Mouse (Mus musculus): ENCODE measurements at regions not wholly inside any gene's neighbourhood (a gene's known extent, or its start where the extent isn't known, plus 50 kb on each side); places are given as distances from the start of the nearest gene placed in this dataset.

- ATAC-seq (replicated peaks; ENCODE audit: low read depth, poor library complexity, severe bottlenecking): no peak
These were observed 264.8 kb downstream of the Agtpbp1 start for GRCm38 (mm10) chr13:59320261-59320660.

GRCm38 (mm10) chr13:59317458-59318005 is 267.5 kb downstream of the Agtpbp1 start:
- no peak for ATAC-seq (replicated peaks; ENCODE audit: low read depth, poor library complexity, severe bottlenecking)

DNA sequence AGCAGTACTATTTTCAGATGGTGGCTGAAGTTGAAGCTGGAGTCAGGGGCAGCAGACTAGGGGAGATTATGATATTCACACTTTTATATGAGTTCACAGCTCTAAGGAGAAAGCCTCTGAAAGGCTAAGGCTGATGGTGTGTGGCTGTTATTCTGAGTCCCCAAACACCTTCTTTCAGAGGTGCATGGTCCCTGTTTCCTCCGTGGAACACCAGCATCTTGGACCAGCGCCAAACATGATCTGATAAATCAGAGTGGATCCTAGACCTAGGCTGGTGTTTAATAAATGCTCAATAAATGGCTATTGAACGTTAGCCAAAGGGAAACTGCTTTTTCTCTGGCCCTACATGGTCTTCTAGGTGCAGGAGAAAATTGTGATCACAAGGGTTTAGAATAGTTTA is 269.2 kb downstream of the Agtpbp1 start:
- no peak for ATAC-seq (replicated peaks; ENCODE audit: low read depth, poor library complexity, severe bottlenecking)

- no peak for ATAC-seq (replicated peaks; ENCODE audit: low read depth, poor library complexity, severe bottlenecking)
These were observed 270.6 kb downstream of the Agtpbp1 start for GRCm38 (mm10) chr13:59314419-59314818.

GRCm38 (mm10) chr13:59313725-59314330 is 271.2 kb downstream of the Agtpbp1 start:
- no peak for ATAC-seq (replicated peaks; ENCODE audit: low read depth, poor library complexity, severe bottlenecking)

DNA sequence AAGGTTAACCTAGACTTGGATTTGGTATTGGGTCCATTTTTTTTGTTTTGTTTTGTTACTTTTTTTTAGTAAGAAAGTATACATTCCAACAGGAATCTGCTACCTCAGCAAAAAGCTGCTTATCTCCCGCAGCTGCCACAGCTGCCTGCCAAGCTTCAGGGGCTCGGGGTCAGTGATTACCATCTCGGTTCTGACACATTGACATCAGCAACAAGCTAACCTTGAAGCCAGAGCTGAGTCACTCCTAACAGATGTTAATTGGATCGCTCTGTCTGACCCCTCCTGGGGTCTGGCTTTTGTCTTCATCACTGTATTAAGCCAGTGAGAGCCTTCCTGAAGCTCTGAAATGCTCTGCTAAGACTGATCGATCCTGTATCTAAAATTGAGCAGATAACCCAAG is 292.1 kb downstream of the Agtpbp1 start:
- ATAC-seq (replicated peaks; ENCODE audit: low read depth, poor library complexity, severe bottlenecking): no peak

GRCm38 (mm10) chr13:59289127-59289526 is 295.9 kb downstream of the Agtpbp1 start:
- ATAC-seq (replicated peaks; ENCODE audit: low read depth, poor library complexity, severe bottlenecking): no peak

GRCm38 (mm10) chr13:59281199-59281598 is 303.8 kb downstream of the Agtpbp1 start:
- ATAC-seq (replicated peaks; ENCODE audit: low read depth, poor library complexity, severe bottlenecking): no peak

GRCm38 (mm10) chr13:59279136-59279535 is 305.9 kb downstream of the Agtpbp1 start:
- no peak for ATAC-seq (replicated peaks; ENCODE audit: low read depth, poor library complexity, severe bottlenecking)

DNA sequence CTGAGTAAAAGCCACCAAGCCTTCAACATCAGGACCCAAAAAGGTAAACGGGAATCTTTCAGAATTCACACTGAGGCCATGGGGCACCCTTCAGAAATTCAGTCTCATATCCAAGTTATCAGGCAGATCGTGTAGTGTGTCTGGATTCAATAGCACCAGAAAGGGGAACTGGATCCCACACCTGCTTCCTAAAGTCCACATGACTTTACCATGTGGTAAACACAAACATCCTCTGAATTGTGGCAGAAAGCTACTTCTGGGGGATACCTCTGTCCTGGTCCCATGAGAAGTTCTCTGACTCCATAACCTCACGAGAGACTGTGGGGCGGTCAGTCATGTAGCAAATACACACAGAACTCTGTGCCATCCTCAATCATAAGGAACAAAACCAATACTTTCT is 313.4 kb downstream of the Agtpbp1 start:
- ATAC-seq (replicated peaks; ENCODE audit: low read depth, poor library complexity, severe bottlenecking): 0 out of 2 replicates have a peak, but pooled peaks have one; percentile 15

- ATAC-seq (replicated peaks; ENCODE audit: low read depth, poor library complexity, severe bottlenecking): no peak
These were observed 318.2 kb downstream of the Agtpbp1 start for GRCm38 (mm10) chr13:59266854-59267253.

DNA sequence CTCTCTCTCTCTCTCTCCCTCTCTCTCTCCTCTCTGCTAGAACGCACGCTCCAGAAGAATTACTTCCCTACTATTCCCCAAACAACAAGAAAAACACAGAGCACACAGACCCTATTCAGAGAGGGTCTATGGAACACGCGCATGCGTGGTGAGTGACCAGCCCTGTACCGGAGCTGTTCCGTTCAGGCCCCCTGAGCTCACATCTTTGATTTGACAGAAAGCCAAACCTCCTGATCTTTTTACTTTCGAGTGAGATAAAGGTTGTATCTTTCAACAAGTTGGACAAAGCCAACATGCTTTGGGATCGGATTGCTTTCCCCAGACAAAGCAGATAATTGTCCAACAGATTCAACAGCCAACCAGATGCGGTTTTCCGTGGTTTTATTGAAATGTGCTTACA is 320.9 kb downstream of the Agtpbp1 start:
- no peak for ATAC-seq (replicated peaks; ENCODE audit: low read depth, poor library complexity, severe bottlenecking)

GRCm38 (mm10) chr13:59261924-59262323 is 323.1 kb downstream of the Agtpbp1 start:
- ATAC-seq (replicated peaks; ENCODE audit: low read depth, poor library complexity, severe bottlenecking): no peak

DNA sequence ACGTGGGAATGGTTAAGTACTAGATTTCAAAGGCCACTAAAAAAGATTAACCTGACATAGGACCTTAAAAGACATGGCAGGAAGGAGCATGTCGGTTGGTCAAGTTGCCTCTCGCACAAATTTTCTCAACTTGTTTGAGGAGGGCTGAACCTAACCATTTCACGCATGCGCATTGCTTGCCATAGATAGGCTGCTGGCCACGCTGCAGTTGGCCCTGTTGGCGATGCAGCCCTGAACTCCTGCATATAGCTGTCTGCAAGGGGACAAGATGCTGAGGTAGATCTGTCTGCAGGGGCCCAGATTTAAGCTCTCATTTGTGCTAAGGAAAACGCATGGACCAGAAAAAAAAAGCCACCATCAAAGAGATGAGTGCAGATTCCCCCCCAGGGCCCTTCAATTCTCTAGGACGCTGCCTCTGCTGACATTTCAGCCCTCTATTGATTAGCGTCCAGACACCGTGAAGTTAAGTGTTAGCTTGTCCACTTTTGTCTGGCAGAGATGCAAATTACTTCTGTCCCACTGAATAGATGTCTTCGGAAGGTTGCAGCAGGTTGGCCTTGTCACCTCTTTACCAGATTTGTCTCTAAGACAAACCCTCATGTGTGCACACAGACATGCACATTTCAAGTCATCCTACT is 329.1 kb downstream of the Agtpbp1 start:
- ATAC-seq (replicated peaks; ENCODE audit: low read depth, poor library complexity, severe bottlenecking): no peak

DNA sequence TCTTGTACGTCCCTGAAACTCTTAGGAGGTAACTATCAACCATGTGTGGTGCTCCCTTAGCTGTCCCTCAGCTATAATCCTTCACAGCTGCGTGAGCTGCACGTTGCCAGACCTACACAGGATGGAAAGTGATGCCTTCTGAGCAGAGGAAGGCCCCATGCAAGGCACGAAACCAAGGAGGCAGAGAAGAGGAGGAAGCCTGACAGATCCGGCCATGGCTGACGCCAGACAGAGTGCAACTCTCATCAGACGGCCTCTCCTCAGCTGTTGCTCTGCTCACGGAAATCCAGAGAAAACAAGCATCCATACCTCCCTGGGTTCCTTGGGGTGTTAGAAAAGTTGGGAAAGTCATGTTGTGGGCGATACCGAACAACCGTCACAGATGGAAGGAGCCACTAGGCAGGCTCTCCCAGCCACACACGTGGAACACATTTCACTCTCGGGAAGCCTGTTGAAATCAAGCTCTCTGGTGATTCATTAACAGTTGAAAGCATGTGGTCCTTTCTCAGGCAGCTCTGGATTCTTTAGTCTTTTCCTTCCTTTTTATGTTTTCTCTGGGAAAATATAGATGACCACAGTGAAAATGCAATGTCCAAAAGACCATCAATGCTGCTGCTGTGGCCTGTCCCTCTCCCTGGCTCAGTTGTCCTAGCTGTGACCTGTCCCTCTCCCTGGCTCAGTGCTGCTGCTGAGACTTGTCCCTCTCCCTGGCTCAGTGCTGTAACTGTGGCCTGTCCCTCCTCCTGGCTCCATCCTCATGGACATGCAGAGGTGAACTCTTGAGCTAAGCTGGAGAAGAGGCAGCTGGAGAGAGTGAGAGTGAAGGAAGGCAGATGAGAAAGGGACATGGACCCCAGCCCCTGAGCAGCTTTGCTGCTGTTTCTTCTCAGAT is 331.1 kb downstream of the Agtpbp1 start:
- ATAC-seq (replicated peaks; ENCODE audit: low read depth, poor library complexity, severe bottlenecking): no peak

DNA sequence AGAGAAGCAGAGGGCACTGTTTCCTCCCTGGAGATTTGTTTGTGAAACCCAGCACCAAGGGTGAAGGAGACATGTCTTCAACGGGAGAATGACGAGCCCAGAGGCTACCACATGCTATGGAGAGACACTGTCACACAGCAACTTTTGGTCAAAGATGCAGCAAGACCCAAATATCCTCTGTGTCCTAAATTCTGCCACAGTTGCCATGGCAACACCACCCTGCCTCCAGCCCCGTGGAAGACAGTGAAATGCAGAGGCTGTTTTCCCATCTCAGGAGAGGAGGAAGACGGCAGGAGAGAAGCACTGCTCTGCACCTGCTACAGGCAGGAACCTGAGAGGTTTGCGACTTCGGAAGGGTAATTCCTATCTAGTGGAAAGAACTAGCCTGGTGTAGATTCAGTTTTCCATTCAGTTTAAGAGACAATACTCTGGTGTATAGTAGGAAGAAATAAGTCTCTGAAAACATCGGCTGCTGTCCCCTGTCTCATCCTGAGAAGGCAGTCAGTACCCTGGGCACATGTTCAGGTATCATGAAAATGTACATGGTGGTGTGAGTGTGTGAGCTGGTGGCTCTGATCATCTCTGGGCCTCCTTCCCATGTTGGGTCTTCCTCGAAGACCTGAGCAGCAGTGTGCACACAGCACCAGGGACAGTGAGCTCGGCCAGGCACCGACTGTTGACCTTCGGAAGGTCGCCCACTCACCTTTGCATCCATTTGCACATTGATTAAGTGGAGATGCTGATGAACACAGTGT is 333.6 kb downstream of the Agtpbp1 start:
- ATAC-seq (replicated peaks; ENCODE audit: low read depth, poor library complexity, severe bottlenecking): no peak

- ATAC-seq (replicated peaks; ENCODE audit: low read depth, poor library complexity, severe bottlenecking): no peak
These were observed 336.6 kb downstream of the Agtpbp1 start for GRCm38 (mm10) chr13:59248411-59248810.

- no peak for ATAC-seq (replicated peaks; ENCODE audit: low read depth, poor library complexity, severe bottlenecking)
These were observed 338.0 kb downstream of the Agtpbp1 start for GRCm38 (mm10) chr13:59246984-59247537.

GRCm38 (mm10) chr13:59246070-59246469 is 339.0 kb downstream of the Agtpbp1 start:
- peak; percentile 23 for ATAC-seq (replicated peaks; ENCODE audit: low read depth, poor library complexity, severe bottlenecking)

- ATAC-seq (replicated peaks; ENCODE audit: low read depth, poor library complexity, severe bottlenecking): peak; percentile 55
These were observed 340.4 kb downstream of the Agtpbp1 start for GRCm38 (mm10) chr13:59244622-59245021.
